Mouse (Mus musculus): ENCODE results near the gene Dync1i1. TPM values are rescaled to one million over a fixed set of nuclear protein-coding genes. Genes with fewer than 3 reads are reported as not detected.

Gene Dync1i1
- polyA plus RNA-seq, 1 experiment from 2014 or later, result 32.2 TPM

GRCm38 (mm10) chr6:5915028-5915427 lies 189.6 kb downstream of the Dync1i1 start:
- Histone ChIP-seq H3K36me3 (ENCODE audit: control insufficient read depth, insufficient read depth, low read length) (no peaks in the 10 kb centered on the region), H3K4me3 (ENCODE audit: low read depth, low read length) (no peak overlapping the region), H3K27me3 (ENCODE audit: control insufficient read depth, insufficient read depth, low read length) (no peaks in the 10 kb centered on the region), H3K4me1 (ENCODE audit: control insufficient read depth, insufficient read depth, low read length) (no peaks in the 10 kb centered on the region), H3K4me2 (ENCODE audit: low read depth, low read length) (no peak overlapping the region), H3K27ac (ENCODE audit: low read depth, low read length) (no peak overlapping the region), H3K9me3 (ENCODE audit: control insufficient read depth, low read length) (no peaks in the 10 kb centered on the region), H3K9ac (replicated peaks; ENCODE audit: low read depth, low read length) (no peak overlapping the region)
- ATAC-seq (ENCODE audit: low read depth), result no peak
- 73% methylated on average over 2 of the region's 2 CpGs for WGBS

GRCm38 (mm10) chr6:5920670-5921069 lies 195.2 kb downstream of the Dync1i1 start:
- no peak overlapping the region for H3K27ac ChIP-seq (ENCODE audit: low read depth, low read length)
- H3K9me3 ChIP-seq (ENCODE audit: control insufficient read depth, low read length), result no peaks in the 10 kb centered on the region
- H3K36me3 ChIP-seq (ENCODE audit: control insufficient read depth, insufficient read depth, low read length), result no peaks in the 10 kb centered on the region
- WGBS, result 83% methylated on average over 4 of the region's 4 CpGs
- H3K4me2 ChIP-seq (ENCODE audit: low read depth, low read length), result no peak overlapping the region
- H3K4me1 ChIP-seq (ENCODE audit: control insufficient read depth, insufficient read depth, low read length), result no peaks in the 10 kb centered on the region
- no peak overlapping the region for H3K9ac ChIP-seq (replicated peaks; ENCODE audit: low read depth, low read length)
- no peak overlapping the region for H3K4me3 ChIP-seq (ENCODE audit: low read depth, low read length)
- ATAC-seq (ENCODE audit: low read depth), result no peak
- H3K27me3 ChIP-seq (ENCODE audit: control insufficient read depth, insufficient read depth, low read length), result no peaks in the 10 kb centered on the region

GRCm38 (mm10) chr6:5922676-5923075 lies 197.2 kb downstream of the Dync1i1 start:
- no peak for ATAC-seq (ENCODE audit: low read depth)
- H3K9ac ChIP-seq (replicated peaks; ENCODE audit: low read depth, low read length), result no peak overlapping the region
- no peak overlapping the region for H3K4me3 ChIP-seq (ENCODE audit: low read depth, low read length)
- H3K4me1 ChIP-seq (ENCODE audit: control insufficient read depth, insufficient read depth, low read length), result no peaks in the 10 kb centered on the region
- H3K4me2 ChIP-seq (ENCODE audit: low read depth, low read length), result no peak overlapping the region
- no peaks in the 10 kb centered on the region for H3K36me3 ChIP-seq (ENCODE audit: control insufficient read depth, insufficient read depth, low read length)
- H3K27ac ChIP-seq (ENCODE audit: low read depth, low read length), result no peak overlapping the region
- WGBS, result 44% methylated on average over 1 of the region's 1 CpGs
- no peaks in the 10 kb centered on the region for H3K27me3 ChIP-seq (ENCODE audit: control insufficient read depth, insufficient read depth, low read length)
- no peaks in the 10 kb centered on the region for H3K9me3 ChIP-seq (ENCODE audit: control insufficient read depth, low read length)

- no peaks in the 10 kb centered on the region for H3K36me3 ChIP-seq (ENCODE audit: control insufficient read depth, insufficient read depth, low read length)
- WGBS, result 93% methylated on average over 7 of the region's 7 CpGs
- no peaks in the 10 kb centered on the region for H3K9me3 ChIP-seq (ENCODE audit: control insufficient read depth, low read length)
- H3K4me1 ChIP-seq (ENCODE audit: control insufficient read depth, insufficient read depth, low read length), result no peaks in the 10 kb centered on the region
- no peak overlapping the region for H3K4me2 ChIP-seq (ENCODE audit: low read depth, low read length)
- H3K27ac ChIP-seq (ENCODE audit: low read depth, low read length), result no peak overlapping the region
- ATAC-seq (ENCODE audit: low read depth), result no peak
- H3K9ac ChIP-seq (replicated peaks; ENCODE audit: low read depth, low read length), result no peak overlapping the region
- no peaks in the 10 kb centered on the region for H3K27me3 ChIP-seq (ENCODE audit: control insufficient read depth, insufficient read depth, low read length)
- H3K4me3 ChIP-seq (ENCODE audit: low read depth, low read length), result no peak overlapping the region
Observed at GRCm38 (mm10) chr6:5923148-5923547, 197.7 kb downstream of the Dync1i1 start.

DNA sequence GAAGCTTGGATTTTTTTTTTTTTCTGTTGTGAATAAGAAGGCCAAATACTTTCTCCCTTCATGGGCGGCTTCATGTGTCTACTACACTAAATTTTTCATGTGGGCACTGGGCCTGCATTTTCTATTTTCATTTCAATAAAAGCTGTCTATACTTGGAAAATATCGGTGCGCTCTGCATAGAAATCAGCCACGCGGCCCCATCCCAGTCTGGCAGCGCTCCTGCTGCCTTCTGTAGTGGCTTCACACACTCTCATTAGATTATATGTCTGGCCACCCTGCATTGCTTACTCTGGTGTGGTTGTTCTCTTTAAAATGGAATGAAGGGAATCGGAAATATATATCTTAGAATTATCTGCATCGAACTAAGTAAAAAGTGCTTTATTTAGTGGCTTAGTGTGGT lies 204.7 kb downstream of the Dync1i1 start:
- Histone ChIP-seq H3K36me3 (ENCODE audit: control insufficient read depth, insufficient read depth, low read length) (no peaks in the 10 kb centered on the region), H3K27me3 (ENCODE audit: control insufficient read depth, insufficient read depth, low read length) (no peaks in the 10 kb centered on the region), H3K4me3 (ENCODE audit: low read depth, low read length) (no peak overlapping the region), H3K9me3 (ENCODE audit: control insufficient read depth, low read length) (no peaks in the 10 kb centered on the region), H3K27ac (ENCODE audit: low read depth, low read length) (no peak overlapping the region), H3K4me1 (ENCODE audit: control insufficient read depth, insufficient read depth, low read length) (no peaks in the 10 kb centered on the region), H3K9ac (replicated peaks; ENCODE audit: low read depth, low read length) (no peak overlapping the region), H3K4me2 (ENCODE audit: low read depth, low read length) (no peak overlapping the region)
- WGBS, result 78% methylated on average over 8 of the region's 8 CpGs
- ATAC-seq (ENCODE audit: low read depth), result no peak

GRCm38 (mm10) chr6:5935587-5936353 lies 210.3 kb downstream of the Dync1i1 start:
- no peaks in the 10 kb centered on the region for H3K4me1 ChIP-seq (ENCODE audit: control insufficient read depth, insufficient read depth, low read length)
- no peak for ATAC-seq (ENCODE audit: low read depth)
- H3K9me3 ChIP-seq (ENCODE audit: control insufficient read depth, low read length), result no peaks in the 10 kb centered on the region
- H3K27me3 ChIP-seq (ENCODE audit: control insufficient read depth, insufficient read depth, low read length), result no peaks in the 10 kb centered on the region
- no peak overlapping the region for H3K27ac ChIP-seq (ENCODE audit: low read depth, low read length)
- no peak overlapping the region for H3K4me2 ChIP-seq (ENCODE audit: low read depth, low read length)
- no peaks in the 10 kb centered on the region for H3K36me3 ChIP-seq (ENCODE audit: control insufficient read depth, insufficient read depth, low read length)
- H3K4me3 ChIP-seq (ENCODE audit: low read depth, low read length), result no peak overlapping the region
- H3K9ac ChIP-seq (replicated peaks; ENCODE audit: low read depth, low read length), result no peak overlapping the region
- WGBS, result 84% methylated on average over 8 of the region's 8 CpGs

GRCm38 (mm10) chr6:5949812-5950392 lies 224.5 kb downstream of the Dync1i1 start:
- peak; percentile 58; the same call in 1 of the 2 replicates for ATAC-seq (ENCODE audit: low read depth)
- H3K4me1 ChIP-seq (ENCODE audit: control insufficient read depth, insufficient read depth, low read length), result no peaks in the 10 kb centered on the region
- H3K36me3 ChIP-seq (ENCODE audit: control insufficient read depth, insufficient read depth, low read length), result no peaks in the 10 kb centered on the region
- no peak overlapping the region for H3K9ac ChIP-seq (replicated peaks; ENCODE audit: low read depth, low read length)
- H3K4me3 ChIP-seq (ENCODE audit: low read depth, low read length), result no peak overlapping the region
- no peaks in the 10 kb centered on the region for H3K9me3 ChIP-seq (ENCODE audit: control insufficient read depth, low read length)
- no peak overlapping the region for H3K27ac ChIP-seq (ENCODE audit: low read depth, low read length)
- WGBS, result 42% methylated on average over 9 of the region's 9 CpGs
- H3K27me3 ChIP-seq (ENCODE audit: control insufficient read depth, insufficient read depth, low read length), result no peaks in the 10 kb centered on the region
- no peak overlapping the region for H3K4me2 ChIP-seq (ENCODE audit: low read depth, low read length)

DNA sequence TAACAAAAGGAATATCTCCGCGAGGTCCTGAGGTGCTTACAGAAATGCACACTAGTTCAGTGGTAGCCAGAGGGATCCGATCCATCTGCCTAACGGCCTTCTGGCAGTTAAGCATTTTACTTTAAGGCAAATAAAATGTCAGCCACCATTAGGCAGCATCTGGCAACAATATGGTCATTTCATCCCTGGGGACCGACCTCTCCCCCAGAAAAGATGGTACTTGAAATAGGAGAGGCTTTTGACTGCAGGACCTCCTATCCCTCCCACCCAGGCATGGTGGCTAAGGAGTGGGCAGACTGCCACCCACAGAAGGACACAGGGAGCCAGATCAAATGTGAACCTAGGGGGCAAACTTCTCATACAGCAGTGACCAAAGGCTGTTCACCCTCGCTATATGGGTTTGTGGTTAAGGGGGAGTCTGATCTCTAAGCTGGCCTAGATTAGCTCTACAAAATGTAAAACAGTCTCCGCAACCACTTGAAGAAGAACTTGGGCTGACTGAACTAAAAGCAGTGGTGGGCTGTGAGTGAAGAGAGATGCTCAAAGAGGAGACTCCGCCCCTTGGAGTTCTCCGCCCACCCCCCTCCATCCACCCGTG lies 231.0 kb downstream of the Dync1i1 start:
- no peaks in the 10 kb centered on the region for H3K36me3 ChIP-seq (ENCODE audit: control insufficient read depth, insufficient read depth, low read length)
- no peak overlapping the region for H3K9ac ChIP-seq (replicated peaks; ENCODE audit: low read depth, low read length)
- ATAC-seq (ENCODE audit: low read depth), result peak; percentile 54; the same call in 1 of the 2 replicates
- H3K4me3 ChIP-seq (ENCODE audit: low read depth, low read length), result no peak overlapping the region
- no peaks in the 10 kb centered on the region for H3K27me3 ChIP-seq (ENCODE audit: control insufficient read depth, insufficient read depth, low read length)
- H3K27ac ChIP-seq (ENCODE audit: low read depth, low read length), result no peak overlapping the region
- H3K4me2 ChIP-seq (ENCODE audit: low read depth, low read length), result no peak overlapping the region
- H3K9me3 ChIP-seq (ENCODE audit: control insufficient read depth, low read length), result no peaks in the 10 kb centered on the region
- no peaks in the 10 kb centered on the region for H3K4me1 ChIP-seq (ENCODE audit: control insufficient read depth, insufficient read depth, low read length)
- WGBS, result 68% methylated on average over 10 of the region's 10 CpGs

- Histone ChIP-seq H3K27ac (ENCODE audit: low read depth, low read length) (no peak overlapping the region), H3K36me3 (ENCODE audit: control insufficient read depth, insufficient read depth, low read length) (no peaks in the 10 kb centered on the region), H3K4me3 (ENCODE audit: low read depth, low read length) (no peak overlapping the region), H3K9me3 (ENCODE audit: control insufficient read depth, low read length) (no peaks in the 10 kb centered on the region), H3K9ac (replicated peaks; ENCODE audit: low read depth, low read length) (no peak overlapping the region), H3K4me1 (ENCODE audit: control insufficient read depth, insufficient read depth, low read length) (no peaks in the 10 kb centered on the region), H3K4me2 (ENCODE audit: low read depth, low read length) (no peak overlapping the region), H3K27me3 (ENCODE audit: control insufficient read depth, insufficient read depth, low read length) (no peaks in the 10 kb centered on the region)
- ATAC-seq (ENCODE audit: low read depth), result no peak
- 76% methylated on average over 4 of the region's 4 CpGs for WGBS
Observed at GRCm38 (mm10) chr6:5960728-5961127, 235.3 kb downstream of the Dync1i1 start.

All from neural tube, embryonic 14.5 days (tissue).